Mouse (Mus musculus) ES-E14 (cell line): ENCODE measurements around the gene Psma5. TPM values are rescaled to one million over a fixed set of nuclear protein-coding genes. Genes with fewer than 3 reads are reported as not detected.

Source experiments
- DNase-seq: peaks from one replicate; pipeline ENCODE4 v3.0.0-alpha.2; 2013; ENCODE audit warnings: low read depth, low spot score
- H3K27ac ChIP-seq: 2 replicates; pipeline ENCODE4 v1.5.1; 2012; ENCODE audit warnings: low read depth, mild to moderate bottlenecking, low read length, moderate library complexity, mixed read lengths; ENCODE audit not compliant: poor library complexity, insufficient read depth, severe bottlenecking
- H3K36me3 ChIP-seq: 2 replicates; pipeline ENCODE4 v1.6.1; 2012; ENCODE audit warnings: mild to moderate bottlenecking, low read length, moderate library complexity, mixed read lengths; ENCODE audit not compliant: control insufficient read depth, poor library complexity, insufficient read depth, severe bottlenecking
- H3K4me1 ChIP-seq, 2 experiments: fragments of 150-350 bp in 1 of 2; sonication (generic) in 1 of 2; 2 replicates each; pipeline ENCODE4 v1.6.1; 2012; ENCODE audit warnings: low read length in 2 of 2, mild to moderate bottlenecking in 1 of 2, mixed read lengths in 1 of 2; ENCODE audit not compliant: control insufficient read depth in 2 of 2, insufficient read depth in 2 of 2, poor library complexity in 1 of 2
- H3K4me3 ChIP-seq, 2 experiments: fragments of 150-350 bp in 1 of 2; sonication (generic) in 1 of 2; 2 replicates each; pipeline ENCODE4 v1.5.1; 2012; ENCODE audit warnings: low read length in 2 of 2, low read depth in 1 of 2, mild to moderate bottlenecking in 1 of 2, mixed read lengths in 1 of 2; ENCODE audit not compliant: insufficient read depth in 1 of 2, poor library complexity in 1 of 2, severe bottlenecking in 1 of 2
- H3K9ac ChIP-seq: 2 replicates; pipeline ENCODE4 v1.6.1; 2012; ENCODE audit warnings: low read depth, mild to moderate bottlenecking, low read length, mixed read lengths; ENCODE audit not compliant: poor library complexity, insufficient read depth, severe bottlenecking
- H3K9me3 ChIP-seq: fragments of 150-350 bp; sonication (generic); 2 replicates; pipeline ENCODE4 v1.6.1; 2012; ENCODE audit warnings: low read depth, mild to moderate bottlenecking, low read length; ENCODE audit not compliant: control insufficient read depth, insufficient read depth
- CHD2 ChIP-seq: IDR thresholded peaks from 2 replicates; pipeline ENCODE4 v1.6.1; 2014; ENCODE audit warnings: mild to moderate bottlenecking, low read depth, low read length, inconsistent platforms
- HCFC1 ChIP-seq: IDR thresholded peaks from 2 replicates; pipeline ENCODE4 v1.6.1; 2012; ENCODE audit warnings: low read length, inconsistent platforms, borderline replicate concordance; ENCODE audit not compliant: insufficient read depth
- MAFK ChIP-seq: IDR thresholded peaks from 2 replicates; pipeline ENCODE4 v1.6.1; 2014; ENCODE audit warnings: mild to moderate bottlenecking, low read depth, low read length, inconsistent platforms; ENCODE audit not compliant: insufficient read depth
- ZC3H11A ChIP-seq: IDR thresholded peaks from 2 replicates; pipeline ENCODE4 v1.6.1; 2012; ENCODE audit warnings: low read depth, mild to moderate bottlenecking, inconsistent platforms, low read length, borderline replicate concordance
- ZNF384 ChIP-seq: IDR thresholded peaks from 2 replicates; pipeline ENCODE4 v1.6.1; 2012; ENCODE audit warnings: low read depth, low read length, inconsistent platforms
- in situ Hi-C, 2 experiments: fragments of 600-800 bp; cut with MboI; formaldehyde crosslinking; loops; one replicate each; pipeline ENCODE4 v1.15.1; 2025; ENCODE audit warnings: low sequenced_read_pairs in 2 of 2, inconsistent platforms in 1 of 2; ENCODE audit not compliant: unreplicated experiment in 2 of 2
- total RNA-seq: library from RNA; depleted of rRNA; stranded (reverse); fragments of 300-350 nt; gene quantifications from 2 replicates; pipeline ENCODE4 v1.2.3, GENCODE M21; 2012

Psma5 gene
- total RNA-seq, 1 experiment = 248 TPM

DNA sequence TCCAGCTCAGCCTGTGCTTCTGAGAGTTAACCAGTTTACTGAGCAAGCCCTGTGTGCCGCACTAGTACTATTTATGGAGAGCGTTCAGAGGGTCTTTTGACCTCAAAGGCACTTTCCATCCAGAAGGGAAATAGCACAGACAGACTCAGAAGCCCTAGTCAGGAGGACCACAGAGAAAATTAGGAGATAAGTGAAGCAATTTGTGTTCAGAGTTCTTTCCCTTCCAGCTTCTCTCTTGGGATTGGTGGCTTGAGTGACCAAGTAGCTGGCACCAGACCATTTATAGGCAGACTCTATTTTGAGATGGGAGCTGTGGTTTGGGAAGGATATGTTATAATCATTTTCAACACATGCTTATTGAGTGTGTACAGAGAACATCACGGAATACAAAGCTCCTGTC is 49.7 kb downstream of the Psma5 start:
- no peak overlapping the region for H3K4me3 ChIP-seq
- H3K9me3 ChIP-seq = no peaks in the 10 kb centered on the region
- in situ Hi-C loops = no loop called here
- TF ChIP-seq ZNF384 = no peak
- no peak for TF ChIP-seq HCFC1
- TF ChIP-seq MAFK = no peak
- H3K9ac ChIP-seq = no peak overlapping the region; the same call in 1 of the 2 replicates
- no peak for DNase-seq
- no peak overlapping the region for H3K27ac ChIP-seq
- H3K4me1 ChIP-seq = peaks cover 0 to 8% of the 10 kb centered on the region in 2 experiments; a peak in 2 of 4 replicates
- H3K36me3 ChIP-seq = no peaks in the 10 kb centered on the region

DNA sequence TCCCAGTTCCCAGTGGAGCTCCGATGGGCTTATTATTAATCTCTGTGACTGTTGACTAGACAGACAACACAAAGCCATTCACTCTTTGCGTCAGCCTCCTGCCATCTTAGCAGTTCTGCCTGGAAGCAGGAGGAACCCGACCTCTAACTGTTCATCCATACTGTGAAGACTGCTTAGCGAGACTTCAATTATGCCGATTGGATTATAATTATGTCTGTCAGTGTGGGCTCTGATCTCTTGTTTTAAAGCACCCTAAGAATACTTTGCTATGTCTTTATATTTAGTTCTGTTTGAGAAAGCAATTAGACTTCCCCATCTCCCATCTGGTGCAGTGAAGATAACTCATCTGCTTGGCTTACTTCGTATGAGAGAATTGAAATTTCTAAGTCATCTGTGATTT is 50.8 kb downstream of the Psma5 start:
- in situ Hi-C loops = no loop called here
- H3K4me1 ChIP-seq = peaks cover 0 to 10% of the 10 kb centered on the region in 2 experiments; a peak in 2 of 4 replicates
- no peak overlapping the region for H3K4me3 ChIP-seq
- H3K36me3 ChIP-seq = no peaks in the 10 kb centered on the region
- no peak overlapping the region for H3K27ac ChIP-seq
- no peak overlapping the region for H3K9ac ChIP-seq
- TF ChIP-seq CHD2 (no peak), MAFK (no peak), HCFC1 (no peak), ZC3H11A (no peak), ZNF384 (no peak)
- no peaks in the 10 kb centered on the region for H3K9me3 ChIP-seq
- DNase-seq = no peak

DNA sequence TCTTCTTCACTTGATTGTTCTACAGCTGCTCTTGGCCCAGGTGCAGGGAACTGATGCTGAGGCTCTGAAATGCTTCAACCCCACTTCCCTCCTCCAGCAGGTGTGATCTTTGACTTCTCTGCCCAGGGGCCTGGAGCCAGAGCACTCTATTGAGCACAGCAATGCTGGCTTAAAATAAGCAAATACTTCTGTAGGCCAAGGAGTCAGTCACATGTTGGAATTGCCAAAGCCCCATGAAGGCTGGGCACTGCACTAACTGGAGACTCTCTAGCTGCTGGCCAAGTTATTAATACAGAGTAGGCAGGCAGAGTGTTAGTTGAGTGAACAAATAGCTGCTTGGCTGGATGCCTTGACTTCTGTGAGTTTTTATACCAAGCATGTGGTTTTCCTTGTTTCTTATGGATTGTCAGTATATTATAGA is 54.2 kb downstream of the Psma5 start:
- DNase-seq = no peak
- no peak overlapping the region for H3K9ac ChIP-seq
- in situ Hi-C loops = no loop called here
- no peaks in the 10 kb centered on the region for H3K9me3 ChIP-seq
- TF ChIP-seq ZNF384 (no peak), ZC3H11A (no peak), MAFK (no peak), HCFC1 (no peak), CHD2 (no peak)
- no peaks in the 10 kb centered on the region for H3K36me3 ChIP-seq
- no peak overlapping the region for H3K27ac ChIP-seq
- no peak overlapping the region for H3K4me3 ChIP-seq
- peaks cover 0 to 8% of the 10 kb centered on the region in 2 experiments; a peak in 1 of 4 replicates for H3K4me1 ChIP-seq

GRCm38 (mm10) chr3:108311688-108312087 is 55.0 kb downstream of the Psma5 start:
- Histone ChIP-seq H3K9ac (no peak overlapping the region), H3K4me3 (no peak overlapping the region), H3K9me3 (no peaks in the 10 kb centered on the region), H3K27ac (no peak overlapping the region), H3K4me1 (peaks cover 0 to 8% of the 10 kb centered on the region in 2 experiments; a peak in 1 of 4 replicates), H3K36me3 (no peaks in the 10 kb centered on the region)
- no peak for TF ChIP-seq MAFK
- DNase-seq = no peak
- in situ Hi-C loops = no loop called here

DNA sequence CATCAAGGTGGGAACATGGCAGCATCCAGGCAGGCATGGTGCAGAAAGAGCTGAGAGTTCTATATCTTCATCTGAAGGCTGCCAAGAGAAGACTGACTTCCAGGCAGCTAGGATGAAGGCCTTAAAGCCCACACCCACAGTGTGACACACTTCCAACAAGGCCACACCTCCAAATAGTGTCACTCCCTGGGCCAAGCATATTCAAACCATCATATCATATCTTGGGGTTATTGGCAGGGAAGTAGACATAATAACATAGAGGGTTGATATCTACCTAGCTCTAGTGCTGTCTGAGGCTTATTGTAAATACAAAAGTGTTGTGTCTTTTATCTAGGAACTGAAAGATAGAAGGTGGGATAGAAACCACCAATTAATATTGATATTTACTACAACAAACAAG is 55.7 kb downstream of the Psma5 start:
- Histone ChIP-seq H3K9me3 (no peaks in the 10 kb centered on the region), H3K27ac (no peak overlapping the region), H3K36me3 (no peaks in the 10 kb centered on the region), H3K4me1 (peaks cover 0 to 8% of the 10 kb centered on the region in 2 experiments; a peak in 1 of 4 replicates), H3K9ac (no peak overlapping the region), H3K4me3 (no peak overlapping the region)
- in situ Hi-C loops = no loop called here
- TF ChIP-seq ZC3H11A (no peak), HCFC1 (no peak), ZNF384 (no peak), CHD2 (no peak), MAFK (no peak)
- no peak for DNase-seq
